Mouse (Mus musculus) urinary bladder, adult 18-20 months (tissue): ENCODE results near the gene Spint2.
A peak's percentile ranks its signal among the peaks of the same experiment; 100 is the strongest.

Source experiments
- DNase-seq, 2 experiments: peaks; one replicate each; pipeline ENCODE4 v3.0.0; 2022; ENCODE audit warnings: low spot score in 2 of 2, mixed read lengths in 2 of 2

Gene Spint2

GRCm38 (mm10) chr7:29304463-29305262 is 23.0 kb upstream of the Spint2 start:
- DNase-seq, result no peak

- DNase-seq, result no peak
These were observed 22.2 kb upstream of the Spint2 start, which contains the start of gene Dpf1 for GRCm38 (mm10) chr7:29303738-29304462. Gene Dpf1, plus strand, starts transcription at chr7:29303951.

- DNase-seq, result no peak
These were observed 20.9 kb upstream of the Spint2 start for GRCm38 (mm10) chr7:29302641-29303040.

- no peak for DNase-seq
These were observed 19.4 kb upstream of the Spint2 start for GRCm38 (mm10) chr7:29301127-29301566.

GRCm38 (mm10) chr7:29296998-29297397 is 15.3 kb upstream of the Spint2 start:
- DNase-seq, result no peak

- no peak for DNase-seq
These were observed 14.3 kb upstream of the Spint2 start for GRCm38 (mm10) chr7:29295861-29296647.

GRCm38 (mm10) chr7:29294111-29294761 is 12.5 kb upstream of the Spint2 start:
- DNase-seq, result no peak

- no peak for DNase-seq
These were observed 11.7 kb upstream of the Spint2 start for GRCm38 (mm10) chr7:29293131-29294065.

GRCm38 (mm10) chr7:29292458-29293098 is 10.9 kb upstream of the Spint2 start:
- no peak for DNase-seq

GRCm38 (mm10) chr7:29291616-29292457 is 10.1 kb upstream of the Spint2 start:
- DNase-seq, result no peak

- no peak for DNase-seq
These were observed 9.2 kb upstream of the Spint2 start for GRCm38 (mm10) chr7:29290691-29291485.

- no peak for DNase-seq
These were observed 8.1 kb upstream of the Spint2 start for GRCm38 (mm10) chr7:29289856-29290255.

- peak in 1 of 2 experiments; percentile 67 for DNase-seq
These were observed 7.4 kb upstream of the Spint2 start, which contains the start of gene Ppp1r14a for GRCm38 (mm10) chr7:29288942-29289638. Gene Ppp1r14a, plus strand, starts transcription at chr7:29289308.

GRCm38 (mm10) chr7:29288079-29288478 is 6.4 kb upstream of the Spint2 start:
- DNase-seq, result no peak

GRCm38 (mm10) chr7:29287481-29287880 is 5.8 kb upstream of the Spint2 start:
- no peak for DNase-seq

- no peak for DNase-seq
These were observed 2.8 kb upstream of the Spint2 start for GRCm38 (mm10) chr7:29284523-29284922.

- DNase-seq, result no peak
These were observed 2.2 kb upstream of the Spint2 start for GRCm38 (mm10) chr7:29283876-29284275.
